In genomic region chr3:137752447-137753256, GRCm38 (mm10) we compare ENCODE assay signal across 8 mouse cellular contexts.
A peak's percentile ranks its signal among the peaks of the same experiment; 100 is the strongest.
DNase-seq lines count a peak whose midpoint lies in the region; ATAC-seq lines count a peak whose summit lies in the region.

No protein-coding gene starts in this region.

- no peak overlapping the region for H3K9ac ChIP-seq in intestine, embryonic 15.5 days

- intact Hi-C loops in gastrocnemius, postnatal 36 days (cut with DNase I): loop anchor here (5.0 to 10.0 kb wide), 5 partner anchors 108 to 1865 kb away; no protein-coding TSS in a partner anchor
- intact Hi-C loops in left cerebral cortex, postnatal 14 days (cut with DNase I): loop anchor here (5.0 to 10.0 kb wide), 4 partner anchors 130 to 1868 kb away; partner anchors contain the start of genes Ddit4l and Ppp3ca

- WGBS in intestine, embryonic 15.5 days: 18% methylated on average over 25 of the region's 25 CpGs

- H3K9me3 ChIP-seq in intestine, embryonic 15.5 days: no peaks in the 10 kb centered on the region

- no peaks in the 10 kb centered on the region for H3K27me3 ChIP-seq in intestine, embryonic 15.5 days (replicated peaks)

- peak; percentile 73 for DNase-seq in adipocyte (ENCODE audit: low spot score)
- DNase-seq in embryo, embryonic 10 days (ENCODE audit: low spot score): peak; percentile 89
- peak; percentile 70 to 79 for DNase-seq in gastrocnemius, postnatal 36 days
- DNase-seq in left cerebral cortex, postnatal 14 days (ENCODE audit: low spot score in 2 of 2): peak; percentile 88 to 90
- peak; percentile 90 for DNase-seq in mesoderm, embryonic 11.5 days (ENCODE audit: low read depth, low spot score)
- peak; percentile 97 for DNase-seq in right cerebral cortex, postnatal 4 days

- peak overlapping the region; percentile 32 for H3K4me3 ChIP-seq in intestine, embryonic 15.5 days (replicated peaks)

- peak; percentile 78 for ATAC-seq in intestine, embryonic 15.5 days
- ATAC-seq in erythroblast, adult 5-6 weeks (replicated peaks; ENCODE audit: low FRiP score, poor library complexity, severe bottlenecking): no peak

- H3K36me3 ChIP-seq in intestine, embryonic 15.5 days: no peaks in the 10 kb centered on the region

- no peaks in the 10 kb centered on the region; the same call in 1 of the 2 replicates for H3K4me1 ChIP-seq in intestine, embryonic 15.5 days (replicated peaks)

- peak overlapping the region; percentile 70 for H3K4me2 ChIP-seq in intestine, embryonic 15.5 days (replicated peaks)

- no peak overlapping the region for H3K27ac ChIP-seq in intestine, embryonic 15.5 days
